23 mouse cellular contexts compared by ENCODE assay signal in the genomic region with DNA sequence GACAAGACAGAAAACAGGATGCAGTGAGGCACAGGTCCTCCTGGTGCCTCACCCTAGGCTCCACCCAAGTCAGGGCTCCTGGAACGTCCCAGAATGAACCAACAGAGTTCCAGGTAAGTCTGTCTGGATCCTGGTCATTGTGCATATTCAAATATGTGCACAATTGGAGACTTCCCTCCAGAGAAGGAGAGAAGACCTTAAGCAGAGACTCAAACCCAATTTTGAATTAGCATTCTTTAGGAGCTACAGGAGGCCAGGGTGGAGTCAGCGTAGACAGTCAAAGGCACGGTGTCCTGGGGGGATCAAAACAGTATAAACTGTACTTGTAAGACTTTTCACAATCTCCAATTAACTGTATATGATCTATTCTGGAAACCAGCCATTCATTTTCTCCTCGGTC.
"Had no signal": no experiment of that assay in that cellular context is flagged by ENCODE, and none has a peak within 500 bp of the region (broad histone marks: within the 10 kb centered on the region; RNA-seq: fewer than 3 reads in every experiment).

No protein-coding gene starts in this region.

- H3K27me3 ChIP-seq: heart, embryonic 12.5 days; hindbrain, embryonic 12.5 days; intestine, embryonic 15.5 days; liver, embryonic 13.5 days; liver, embryonic 15.5 days had no signal

- H3K36me3 ChIP-seq: heart, embryonic 10.5 days; heart, embryonic 12.5 days; hindbrain, embryonic 10.5 days; hindbrain, embryonic 12.5 days; intestine, embryonic 15.5 days; limb, embryonic 10.5 days; limb, embryonic 12.5 days; liver, embryonic 13.5 days; liver, embryonic 15.5 days had no signal

- H3K27ac ChIP-seq: gastrocnemius, adult 2 months; heart, embryonic 10.5 days; hindbrain, embryonic 10.5 days; hindbrain, embryonic 12.5 days; hindbrain, embryonic 14.5 days; intestine, embryonic 15.5 days; layer of hippocampus, adult 2 months; left cerebral cortex, adult 2 months; limb, embryonic 10.5 days; limb, embryonic 12.5 days; liver, embryonic 13.5 days; liver, embryonic 15.5 days had no signal

- H3K9me3 ChIP-seq: heart, embryonic 10.5 days; heart, embryonic 12.5 days; hindbrain, embryonic 10.5 days; hindbrain, embryonic 12.5 days; intestine, embryonic 15.5 days; limb, embryonic 10.5 days; limb, embryonic 12.5 days; liver, embryonic 13.5 days; liver, embryonic 15.5 days had no signal

- H3K4me1 ChIP-seq: heart, embryonic 10.5 days; heart, embryonic 12.5 days; hindbrain, embryonic 10.5 days; hindbrain, embryonic 12.5 days; intestine, embryonic 15.5 days; limb, embryonic 10.5 days; liver, embryonic 13.5 days; liver, embryonic 15.5 days had no signal

- H3K4me3 ChIP-seq: gastrocnemius, adult 2 months; heart, embryonic 10.5 days; heart, embryonic 12.5 days; hindbrain, embryonic 10.5 days; hindbrain, embryonic 12.5 days; intestine, embryonic 15.5 days; layer of hippocampus, adult 2 months; left cerebral cortex, adult 2 months; limb, embryonic 10.5 days; limb, embryonic 12.5 days; liver, embryonic 13.5 days; liver, embryonic 15.5 days had no signal

- H3K9ac ChIP-seq: heart, embryonic 12.5 days; hindbrain, embryonic 12.5 days; hindbrain, embryonic 14.5 days; intestine, embryonic 15.5 days; limb, embryonic 12.5 days; liver, embryonic 13.5 days; liver, embryonic 15.5 days had no signal

- DNase-seq: gastrocnemius, adult 2 months; gastrocnemius, postnatal 10 days; gastrocnemius, postnatal 25 days; heart, postnatal 10 days; heart, postnatal 4 days; kidney, adult 2 months; kidney, adult 9 months; kidney, postnatal 10 days; kidney, postnatal 25 days; kidney, postnatal 4 days; liver; liver, embryonic 13.5 days had no signal
